Mouse (Mus musculus) retina, embryonic 14.5 days (tissue): ENCODE measurements around the gene Zfp974.
"Not testable (repeated sequence)": the region's sequence is repeated elsewhere in the genome, so short reads cannot be mapped to it uniquely, and the experiment has no call there.

Experiments used
- DNase-seq: peaks from one replicate; pipeline ENCODE4 v3.0.0-alpha.2; 2015; ENCODE audit warnings: low spot score

Zfp974 gene

GRCm38 (mm10) chr7:27928818-27929695, at the start of gene Zfp974:
Zfp974 (minus strand) TSS chr7:27929460.
- DNase-seq, result peak; percentile 82

- not testable (repeated sequence) for DNase-seq
Observed at GRCm38 (mm10) chr7:27949451-27949850, 20.2 kb upstream of the Zfp974 start.

- peak; percentile 33 for DNase-seq
Observed at GRCm38 (mm10) chr7:27941869-27942268, 12.6 kb upstream of the Zfp974 start.

- not testable (repeated sequence) for DNase-seq
Observed at GRCm38 (mm10) chr7:27933800-27934158, 4.5 kb upstream of the Zfp974 start.

GRCm38 (mm10) chr7:27933050-27933799, 4.0 kb upstream of the Zfp974 start:
- no peak for DNase-seq

- DNase-seq, result not testable (repeated sequence)
Observed at GRCm38 (mm10) chr7:27927041-27927440, 2.2 kb downstream of the Zfp974 start.

- DNase-seq, result not testable (repeated sequence)
Observed at GRCm38 (mm10) chr7:27910952-27911351, 18.3 kb downstream of the Zfp974 start.

- no peak for DNase-seq
Observed at GRCm38 (mm10) chr7:27905061-27905848, 24.0 kb downstream of the Zfp974 start.

GRCm38 (mm10) chr7:27900601-27901000, 28.7 kb downstream of the Zfp974 start:
- no peak for DNase-seq

GRCm38 (mm10) chr7:27881721-27882120, 47.5 kb downstream of the Zfp974 start:
- no peak for DNase-seq

GRCm38 (mm10) chr7:27862578-27862977, 66.7 kb downstream of the Zfp974 start:
- DNase-seq, result not testable (repeated sequence)

GRCm38 (mm10) chr7:27860396-27861235, 68.6 kb downstream of the Zfp974 start:
- DNase-seq, result peak; percentile 77

GRCm38 (mm10) chr7:27859301-27860251, 69.7 kb downstream of the Zfp974 start:
- DNase-seq, result peak; percentile 5
